Mouse (Mus musculus): ENCODE measurements around the gene Pate3.

DNA sequence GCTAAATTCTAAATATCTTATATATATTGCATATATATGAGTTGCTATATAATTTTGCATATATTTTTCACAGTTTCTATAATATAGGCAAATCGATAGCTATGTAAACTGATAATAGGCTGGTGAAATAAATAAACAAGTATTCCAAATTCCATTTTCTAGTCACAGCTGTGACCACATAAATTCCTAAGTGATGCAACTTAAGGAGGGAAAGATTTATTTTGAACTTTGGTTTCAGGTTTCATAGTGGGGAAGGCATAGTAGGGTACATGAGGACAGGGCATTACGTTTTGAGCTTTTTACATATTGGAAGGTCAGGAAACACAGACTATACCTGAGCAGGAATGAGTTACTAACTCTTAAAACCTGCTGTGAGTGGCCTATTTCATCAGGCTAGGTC lies 25.6 kb upstream of the Pate3 start:
- TF ChIP-seq POLR2A (IDR thresholded peaks at IDR 0.05; ENCODE audit: insufficient read depth, low read depth, low read length) = no peak
- TF ChIP-seq CTCF (IDR thresholded peaks at IDR 0.05) = no peak
